Mouse (Mus musculus): ENCODE measurements around the gene Irak1.

Irak1 gene

GRCm38 (mm10) chrX:73966248-73967176 lies 57.2 kb downstream of the Irak1 start, which contains the start of gene Hcfc1:
TSS of gene Hcfc1 (minus strand) at chrX:73966357.
- peak; percentile 54 for ATAC-seq (ENCODE audit: low TSS enrichment)

- no peak for ATAC-seq (ENCODE audit: low TSS enrichment)
Observed at GRCm38 (mm10) chrX:73965307-73965706, 58.4 kb downstream of the Irak1 start.

- ATAC-seq (ENCODE audit: low TSS enrichment), result no peak
Observed at GRCm38 (mm10) chrX:73964363-73964762, 59.4 kb downstream of the Irak1 start.

Data from frontal cortex, adult (tissue).